Mouse (Mus musculus): ENCODE data around the gene Zfp607b. TPM values are rescaled to one million over a fixed set of nuclear protein-coding genes. Genes with fewer than 3 reads are reported as not detected.

Gene Zfp607b
- 1 to 10 TPM; 1.3 to 1.9 TPM for total RNA-seq (2023)

GRCm38 (mm10) chr7:27688815-27689612 is at the start of gene Zfp607b:
Gene Zfp607b, plus strand, starts transcription at chr7:27689340.

DNA sequence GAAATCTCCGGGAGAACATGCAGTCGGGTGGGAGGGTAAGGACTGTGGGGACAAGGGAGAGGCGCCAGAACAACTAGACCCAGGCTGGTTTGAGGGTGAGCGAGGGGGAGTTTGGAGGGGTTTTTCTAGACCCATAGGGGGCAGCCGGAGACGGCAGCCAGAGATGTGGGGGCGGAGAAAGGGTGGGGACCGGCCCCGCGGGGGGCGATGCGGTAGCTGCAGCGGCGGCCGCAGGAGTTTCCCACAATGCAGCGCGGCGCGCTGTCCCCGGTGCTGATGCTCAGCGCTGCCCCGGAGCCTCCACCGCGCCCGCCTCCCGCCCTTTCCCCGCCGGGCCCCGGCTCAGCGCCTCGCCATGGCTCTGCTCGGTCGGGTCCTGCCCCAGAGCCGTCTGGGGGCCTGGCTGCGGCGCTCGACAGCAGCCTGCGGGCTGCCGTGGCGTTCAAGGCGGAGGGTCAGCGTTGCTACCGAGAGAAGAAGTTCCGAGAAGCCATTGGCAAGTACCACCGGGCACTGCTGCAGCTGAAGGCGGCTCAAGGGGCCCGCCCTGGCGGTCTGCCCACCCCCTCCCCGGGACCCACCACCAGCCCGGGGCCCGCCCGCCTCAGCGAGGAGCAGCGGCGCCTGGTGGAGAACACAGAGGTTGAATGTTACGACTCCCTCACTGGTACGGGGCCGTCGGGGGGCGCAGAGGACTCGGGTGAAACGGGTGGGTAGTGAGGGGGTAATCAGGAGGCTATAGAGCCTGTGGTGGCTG is 35.3 kb upstream of the Zfp607b start, which contains the start of gene Ttc9b:
Gene Ttc9b, plus strand, starts transcription at position 235 of the 757 bp plus-strand sequence.

GRCm38 (mm10) chr7:27674522-27675221 is 14.5 kb upstream of the Zfp607b start, which contains the start of gene Map3k10:
Gene Map3k10, minus strand, starts transcription at chr7:27674598.

DNA sequence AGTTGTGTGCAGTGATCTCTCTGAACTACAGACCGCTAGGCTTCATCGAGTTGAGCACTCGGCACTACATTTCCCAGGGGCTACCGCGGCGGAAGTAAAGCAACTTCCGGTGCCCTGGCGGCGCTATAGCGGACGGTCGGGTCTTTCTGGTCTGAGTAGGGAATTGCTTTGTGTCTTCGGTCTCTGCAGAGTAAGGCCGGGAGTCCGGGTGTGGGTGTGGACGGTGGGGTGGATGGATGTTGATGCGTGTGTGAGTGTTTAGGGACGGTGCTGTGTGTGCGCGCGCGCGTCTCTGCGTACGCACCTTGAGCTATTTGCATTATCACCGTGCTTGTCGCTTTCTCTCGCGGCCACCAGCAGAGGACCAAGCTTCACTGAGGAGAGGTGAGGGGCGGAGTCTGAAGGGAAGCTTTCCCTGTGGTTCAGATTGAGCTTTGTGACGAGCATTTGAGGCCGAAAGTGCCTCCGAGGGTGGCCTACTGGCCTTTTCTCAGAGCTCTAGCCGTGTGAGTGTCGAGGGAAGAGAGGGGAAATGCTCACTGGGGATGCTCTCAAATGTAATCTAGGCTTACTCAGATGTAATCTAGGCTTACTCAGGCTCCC is 42.2 kb downstream of the Zfp607b start, which contains the start of gene Zfp60:
Gene Zfp60, plus strand, starts transcription at position 109 of the 603 bp plus-strand sequence.

Other genes with a start within 250 kb of the Zfp607b start
- gene Sptbn4, start 241.7 kb upstream of the Zfp607b start, total RNA-seq (2023), result not detected
- gene Blvrb, start 241.4 kb upstream of the Zfp607b start, total RNA-seq (2023), result 10 to 100 TPM; 11.0 to 13.4 TPM
- 10 to 100 TPM; 13.1 to 15.4 TPM for gene Sertad3, start 215.6 kb upstream of the Zfp607b start, total RNA-seq (2023)
- 10 to 100 TPM; 32.9 to 42.1 TPM for gene Sertad1, start 202.4 kb upstream of the Zfp607b start, total RNA-seq (2023)
- 1 to 10 TPM; 1.5 to 1.6 TPM for gene Prx, start 190.0 kb upstream of the Zfp607b start, total RNA-seq (2023)
- gene Hipk4, start 166.1 kb upstream of the Zfp607b start, total RNA-seq (2023), result under 1 TPM; 0.21 to 0.55 TPM
- 100 to 1,000 TPM; 117 to 120 TPM for gene Pld3, start 136.1 kb upstream of the Zfp607b start, total RNA-seq (2023)
- gene 2310022A10Rik, start 136.1 kb upstream of the Zfp607b start, total RNA-seq (2023), result 10 to 100 TPM; 23.2 to 28.0 TPM
- 100 to 1,000 TPM; 142 to 145 TPM for gene Akt2, start 97.8 kb upstream of the Zfp607b start, total RNA-seq (2023)
- under 1 TPM in 1 of 2 experiments, not detected in 1; 0.35 TPM for gene Ttc9b, start 35.4 kb upstream of the Zfp607b start, total RNA-seq (2023)
- 10 to 100 TPM; 14.4 to 21.8 TPM for gene Map3k10, start 14.7 kb upstream of the Zfp607b start, total RNA-seq (2023)
- gene Zfp60, start 42.0 kb downstream of the Zfp607b start, total RNA-seq (2023), result 10 to 100 TPM; 14.3 to 20.1 TPM
- gene Zfp626, start 117.9 kb downstream of the Zfp607b start, total RNA-seq (2023), result 10 to 100 TPM in 1 of 2 experiments, 1 to 10 TPM in 1; 9.5 to 13.4 TPM
- 1 to 10 TPM; 4.7 to 6.3 TPM for gene Zfp59, start 149.3 kb downstream of the Zfp607b start, total RNA-seq (2023)
- 10 to 100 TPM; 19.7 to 22.0 TPM for gene Zfp607a, start 168.2 kb downstream of the Zfp607b start, total RNA-seq (2023)
- gene Zfp974, start 240.1 kb downstream of the Zfp607b start, total RNA-seq (2023), result 10 to 100 TPM; 10.2 to 10.3 TPM

Data from T-cell, adult 66 days (primary cell).